Mouse (Mus musculus) hindbrain, embryonic 13.5 days (tissue): ENCODE data around the gene Arhgap21. TPM values are rescaled to one million over a fixed set of nuclear protein-coding genes. Genes with fewer than 3 reads are reported as not detected.

Source experiments
- polyA plus RNA-seq: library from polyadenylated mRNA; unstranded; fragments of >200 nt; fragmentation: Nextera tagmentation; extraction: Ambion mirVana; gene quantifications from 2 replicates; pipeline ENCODE4 v1.2.1, GENCODE M21; 2015

Gene Arhgap21
- polyA plus RNA-seq, 1 experiment from 2014 or later = 35.6 TPM

Other genes with a start within 250 kb of the Arhgap21 start
- 3.7 and 6.0 TPM in 2 replicates for gene Enkur, start 236.5 kb upstream of the Arhgap21 start, polyA plus RNA-seq
- gene Thnsl1, start 236.8 kb upstream of the Arhgap21 start, polyA plus RNA-seq = 21.2 and 21.5 TPM in 2 replicates